Mouse (Mus musculus): Measurements from ENCODE around the gene Clca3b. TPM values are rescaled to one million over a fixed set of nuclear protein-coding genes. Genes with fewer than 3 reads are reported as not detected.

The Clca3b gene
- not detected for total RNA-seq (2023)

DNA sequence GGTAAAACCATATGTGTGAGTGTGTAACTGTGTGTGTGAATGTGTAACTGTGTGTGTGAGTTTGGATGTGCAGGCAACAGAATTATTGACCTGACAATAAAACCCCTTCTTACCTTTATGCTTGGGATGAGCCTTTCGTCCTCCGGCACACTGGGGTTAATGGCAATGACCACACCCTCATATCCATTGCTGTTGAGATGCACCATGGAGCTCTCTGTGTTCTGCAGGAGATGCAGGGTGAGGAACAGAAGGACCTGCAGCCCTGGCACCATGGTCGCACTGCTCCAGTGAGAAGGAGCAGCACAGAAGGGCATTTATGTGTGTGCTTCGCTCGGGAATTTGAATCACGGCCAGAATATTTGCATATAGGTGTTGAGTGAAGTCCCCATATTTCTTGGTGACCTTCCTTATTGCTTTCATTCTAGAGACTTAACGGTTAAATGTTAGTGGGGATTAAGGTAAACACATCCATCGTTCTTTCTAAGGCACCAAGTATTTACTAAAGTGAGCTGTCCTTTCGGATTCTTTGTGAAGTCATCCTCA, at the start of gene Clca3b:
Gene Clca3b, minus strand, starts transcription at position 344 of the 543 bp plus-strand sequence.

GRCm38 (mm10) chr3:144819219-144819618, 29.9 kb downstream of the Clca3b start, which contains the start of gene Clca3a2:
TSS of gene Clca3a2 (minus strand) at chr3:144819494.

Other genes starting within 250 kb of the Clca3b start
- 93.6 TPM for gene Sh3glb1, start 129.0 kb downstream of the Clca3b start, total RNA-seq (2023)
- 0.89 TPM for gene Clca3a1, start 88.4 kb downstream of the Clca3b start, total RNA-seq (2023)
- not detected for gene Clca3a2, start 29.9 kb downstream of the Clca3b start, total RNA-seq (2023)
- not detected for gene Clca4b, start 83.2 kb upstream of the Clca3b start, total RNA-seq (2023)
- gene Clca4a, start 125.7 kb upstream of the Clca3b start, total RNA-seq (2023) = not detected
- not detected for gene Clca1, start 183.4 kb upstream of the Clca3b start, total RNA-seq (2023)

Data from CD4-positive naive resting alpha-beta T cell, adult 57 days (primary cell).